Mouse (Mus musculus): Measurements from ENCODE around the gene 1700029I15Rik.
A peak's percentile ranks its signal among the peaks of the same experiment; 100 is the strongest.

Gene 1700029I15Rik

DNA sequence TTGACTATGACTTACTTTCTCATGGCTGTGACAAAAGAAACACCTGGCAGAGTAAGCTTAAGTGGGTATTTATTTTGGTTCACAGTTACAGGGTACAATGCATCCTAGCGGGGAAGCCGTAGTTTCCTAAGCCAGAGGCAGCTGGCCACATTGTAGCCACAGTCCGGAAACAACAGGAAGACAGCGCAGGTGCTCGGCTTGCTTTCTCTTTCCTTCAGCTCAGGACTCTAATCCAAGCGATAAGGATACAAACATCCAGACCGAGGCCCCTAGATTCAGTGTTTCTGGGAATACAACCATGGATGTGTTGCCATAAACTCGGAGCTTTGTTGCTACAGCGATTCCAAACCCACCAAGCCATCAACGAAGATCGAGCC is 8.9 kb upstream of the 1700029I15Rik start:
- DNase-seq (ENCODE audit: low spot score in 2 of 2) = no peak

DNA sequence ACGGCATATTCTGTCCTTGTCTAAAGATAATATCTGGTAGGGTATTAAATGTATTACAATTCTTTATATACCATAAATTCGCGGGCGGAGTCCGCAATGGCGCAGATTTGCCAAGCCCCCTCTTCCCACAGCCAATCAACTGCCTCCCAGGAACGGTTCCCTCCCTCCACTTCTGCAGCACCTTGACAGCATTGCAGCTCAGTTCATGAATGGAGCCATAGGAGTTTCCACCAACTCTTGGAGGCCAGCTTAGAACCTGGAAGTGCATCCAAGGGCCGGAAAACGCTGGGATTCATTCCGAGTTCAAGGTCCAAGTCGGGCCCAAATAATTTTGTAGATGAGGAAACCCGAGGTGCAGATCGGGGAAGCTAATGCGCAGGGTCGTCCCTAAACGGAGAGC is 7.8 kb upstream of the 1700029I15Rik start, which contains the start of the genes Pex16 and Large2:
TSS of gene Pex16 (plus strand) at position 163 of the 400 bp plus-strand sequence.
TSS of gene Large2 (minus strand) at position 356 of the 400 bp plus-strand sequence.
- DNase-seq (ENCODE audit: low spot score in 2 of 2) = no peak

DNA sequence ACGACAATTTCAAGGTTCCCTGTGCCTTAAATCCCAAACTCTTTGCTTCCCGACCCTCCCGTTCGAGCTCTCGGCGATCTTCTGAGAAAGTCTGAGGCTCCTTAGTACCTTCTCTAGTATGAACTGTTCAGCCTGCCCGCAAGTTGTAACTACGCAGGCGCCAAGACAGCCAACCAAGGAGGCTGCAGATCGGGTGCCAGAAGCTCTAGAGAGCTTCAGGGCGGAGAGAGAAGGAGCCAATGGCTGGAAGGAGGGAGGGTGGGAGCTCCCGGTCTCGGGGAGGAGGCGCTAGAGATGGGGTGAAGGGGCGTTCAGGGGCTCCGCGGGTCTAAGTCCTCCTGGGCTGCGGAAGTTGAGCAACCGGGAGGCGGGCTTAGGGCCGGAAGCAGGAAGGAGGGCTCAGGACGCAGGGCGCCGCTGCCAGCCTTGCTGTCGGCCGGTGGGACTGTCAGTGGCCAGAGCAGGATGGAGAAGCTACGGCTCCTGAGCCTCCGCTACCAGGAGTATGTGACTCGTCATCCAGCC is 7.2 kb upstream of the 1700029I15Rik start:
- DNase-seq (ENCODE audit: low spot score in 2 of 2) = peak; percentile 94 to 96

DNA sequence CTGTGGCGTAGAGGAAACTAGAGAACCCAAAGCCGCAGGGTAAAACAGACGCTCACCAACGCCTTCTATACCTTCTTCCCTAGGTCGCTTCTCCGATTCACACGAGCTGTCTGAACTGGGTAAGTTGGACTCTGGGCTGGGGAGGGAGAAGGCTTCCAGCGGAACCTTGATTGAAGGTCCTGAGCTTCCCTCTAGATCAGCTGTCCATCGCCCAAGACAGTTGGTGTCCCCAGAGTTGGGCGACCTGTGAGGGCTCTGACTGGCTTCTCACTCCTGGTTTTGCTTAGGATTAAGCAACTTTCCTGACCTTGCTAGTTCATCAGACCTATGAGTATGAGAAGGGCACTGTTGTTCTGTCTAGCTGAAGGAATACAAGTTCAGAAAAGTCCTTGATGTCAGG is 6.5 kb upstream of the 1700029I15Rik start:
- no peak for DNase-seq (ENCODE audit: low spot score in 2 of 2)

DNA sequence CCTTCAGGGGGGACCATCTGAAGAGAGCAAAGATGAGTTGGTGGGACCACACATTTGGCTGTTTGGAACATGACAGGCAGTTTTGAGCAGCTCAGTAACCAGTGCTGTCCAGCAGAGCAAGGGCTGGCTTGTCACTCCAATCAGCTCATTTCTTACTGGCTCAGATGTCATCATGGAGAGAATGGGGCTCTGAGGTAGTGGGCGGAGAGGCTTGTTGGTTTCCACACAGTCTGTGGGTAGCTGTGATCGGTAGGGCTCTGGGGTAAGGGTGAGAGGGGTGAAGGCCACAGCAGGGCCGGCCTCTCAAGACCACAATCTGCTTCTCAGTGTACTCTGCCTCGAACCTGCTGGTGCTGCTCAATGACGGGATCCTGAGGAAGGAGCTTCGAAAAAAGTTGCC is 6.0 kb upstream of the 1700029I15Rik start:
- DNase-seq (ENCODE audit: low spot score in 2 of 2) = no peak

DNA sequence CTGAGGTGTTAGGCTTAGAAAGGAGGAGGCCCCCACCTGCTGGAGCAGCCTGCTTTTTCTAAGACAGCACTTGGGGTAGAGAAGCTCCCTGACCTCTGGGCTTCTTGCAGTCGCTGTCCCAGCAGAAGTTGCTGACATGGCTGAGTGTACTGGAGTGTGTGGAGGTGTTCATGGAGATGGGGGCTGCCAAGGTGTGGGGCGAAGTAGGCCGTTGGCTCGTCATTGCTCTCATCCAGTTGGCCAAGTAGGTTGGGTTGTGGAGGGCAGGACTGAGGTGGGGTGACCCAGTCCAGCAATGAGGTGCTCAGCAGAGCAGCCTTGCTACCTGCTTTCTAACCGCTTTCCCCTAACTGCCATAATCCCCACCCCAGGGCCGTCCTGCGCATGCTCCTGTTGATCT is 5.0 kb upstream of the 1700029I15Rik start:
- DNase-seq (ENCODE audit: low spot score in 2 of 2) = no peak

DNA sequence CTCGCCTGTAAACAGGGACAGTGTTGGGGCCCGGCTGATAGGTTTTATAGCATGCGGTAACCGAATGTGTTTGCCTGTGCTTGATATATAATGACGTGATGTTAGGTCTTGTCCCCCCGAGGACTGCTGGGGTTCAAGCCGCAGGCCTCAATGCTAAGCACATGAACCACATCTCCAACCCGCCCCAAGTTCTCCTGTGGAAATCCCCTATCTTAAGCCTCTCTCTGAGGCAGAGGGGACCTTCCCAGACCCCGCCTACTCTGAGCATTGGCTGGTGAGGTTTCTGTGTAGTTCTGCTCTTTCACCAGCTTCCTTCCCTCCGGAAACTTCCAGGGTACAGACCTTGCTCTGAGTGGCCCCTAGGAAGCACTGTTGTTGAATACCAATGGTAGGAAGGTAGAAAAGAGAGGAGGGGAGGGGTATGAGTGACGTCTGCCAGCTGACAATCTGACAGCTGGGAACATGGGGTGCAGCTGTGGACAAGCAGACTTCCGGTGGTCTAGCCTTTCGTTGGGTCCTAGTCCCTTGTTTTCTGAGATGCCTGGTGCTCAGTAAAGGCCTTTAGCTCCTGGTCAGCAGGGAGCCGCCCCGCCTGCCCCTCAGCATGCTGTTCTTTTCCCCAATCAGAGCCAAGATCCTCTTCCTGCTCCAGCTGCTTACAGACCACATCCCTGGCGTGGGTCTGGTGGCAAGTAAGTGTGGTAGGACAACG is 2.4 kb upstream of the 1700029I15Rik start:
- DNase-seq (ENCODE audit: low spot score in 2 of 2) = no peak

DNA sequence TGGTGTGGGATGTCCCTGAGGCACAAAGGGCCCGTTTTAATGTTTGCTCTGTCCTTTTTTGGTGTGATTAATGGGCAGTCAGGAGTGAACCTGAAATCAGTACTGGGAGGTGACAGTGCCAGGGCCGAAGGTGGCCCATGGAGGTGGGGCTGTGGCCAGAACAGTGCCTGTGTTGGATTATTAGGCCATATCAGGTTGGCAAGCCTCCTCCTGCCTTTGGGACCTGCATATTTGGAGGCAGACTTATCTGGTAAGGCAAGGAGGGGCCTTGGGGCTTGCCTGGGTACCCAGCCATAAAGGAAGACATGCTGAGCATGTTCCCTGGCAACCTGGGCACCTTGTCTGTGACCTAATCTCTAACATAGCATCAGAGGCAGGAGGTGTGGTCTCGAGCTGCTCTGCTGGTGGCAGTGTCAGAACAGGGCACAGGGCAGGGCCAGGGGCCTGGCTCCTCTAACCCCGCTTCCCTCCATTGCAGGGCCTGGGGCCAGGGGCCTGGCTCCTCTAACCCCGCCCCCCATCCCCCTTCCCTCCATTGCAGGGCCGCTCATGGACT is 1.8 kb upstream of the 1700029I15Rik start:
- DNase-seq (ENCODE audit: low spot score in 2 of 2) = no peak

DNA sequence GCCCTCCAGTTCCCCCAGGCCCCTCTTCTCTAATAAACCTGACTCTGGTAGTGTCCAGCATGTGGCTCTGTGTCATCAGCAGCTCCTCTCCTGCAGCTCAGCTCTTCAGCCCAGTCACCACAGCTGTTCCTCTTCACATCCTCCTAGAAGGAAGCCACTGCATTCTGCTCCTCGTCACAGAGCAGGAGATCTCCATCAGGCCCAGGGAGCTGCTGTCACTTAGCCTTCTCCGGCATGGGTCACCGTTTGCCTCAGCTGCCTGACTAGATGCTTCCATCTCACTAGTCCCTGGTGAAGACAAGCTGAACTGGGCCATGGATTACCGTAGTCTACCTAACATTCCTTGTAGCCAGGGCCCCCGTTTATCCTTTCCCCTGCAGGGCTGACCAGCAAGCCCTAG is 1.2 kb upstream of the 1700029I15Rik start:
- no peak for DNase-seq (ENCODE audit: low spot score in 2 of 2)

DNA sequence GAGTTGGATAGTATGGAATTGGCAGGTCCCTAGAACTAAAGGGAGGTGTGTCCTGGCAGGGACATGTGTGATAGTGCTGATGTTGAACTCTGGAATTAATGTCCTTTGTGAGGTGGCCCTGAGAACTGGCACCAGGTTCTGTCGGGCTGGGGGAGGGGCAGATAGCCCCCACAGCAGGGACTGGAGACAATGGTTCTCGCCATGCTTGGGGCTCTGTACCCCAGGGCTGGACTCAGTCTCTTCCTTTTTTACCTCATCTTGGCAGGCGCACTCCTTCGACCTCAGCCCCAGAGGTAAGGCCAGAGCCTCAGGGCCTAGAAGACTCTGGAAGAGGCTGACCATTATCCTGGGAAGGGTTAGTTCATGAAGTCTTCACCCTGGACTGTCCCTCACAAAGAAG is 421 bp downstream of the 1700029I15Rik start:
- no peak for DNase-seq (ENCODE audit: low spot score in 2 of 2)

DNA sequence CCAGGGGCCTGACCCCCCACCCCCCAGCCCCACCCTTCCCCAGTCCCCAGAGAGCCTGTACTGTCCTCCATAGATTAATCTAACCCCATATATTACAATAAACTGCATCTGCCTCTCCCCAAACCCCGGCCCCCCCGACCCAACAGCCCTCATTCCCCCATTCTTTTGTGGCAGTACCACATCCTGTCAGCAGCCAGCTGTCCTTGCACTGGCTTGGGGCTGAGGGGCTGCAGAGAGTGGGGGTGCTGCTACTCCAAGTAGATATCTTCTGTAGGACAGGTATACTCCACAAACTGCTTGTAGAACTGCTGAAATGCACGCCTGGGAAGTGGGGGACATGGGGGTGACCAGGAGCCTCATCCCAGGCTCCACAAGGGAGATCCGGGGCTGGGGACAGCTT is 1.8 kb downstream of the 1700029I15Rik start:
- no peak for DNase-seq (ENCODE audit: low spot score in 2 of 2)

DNA sequence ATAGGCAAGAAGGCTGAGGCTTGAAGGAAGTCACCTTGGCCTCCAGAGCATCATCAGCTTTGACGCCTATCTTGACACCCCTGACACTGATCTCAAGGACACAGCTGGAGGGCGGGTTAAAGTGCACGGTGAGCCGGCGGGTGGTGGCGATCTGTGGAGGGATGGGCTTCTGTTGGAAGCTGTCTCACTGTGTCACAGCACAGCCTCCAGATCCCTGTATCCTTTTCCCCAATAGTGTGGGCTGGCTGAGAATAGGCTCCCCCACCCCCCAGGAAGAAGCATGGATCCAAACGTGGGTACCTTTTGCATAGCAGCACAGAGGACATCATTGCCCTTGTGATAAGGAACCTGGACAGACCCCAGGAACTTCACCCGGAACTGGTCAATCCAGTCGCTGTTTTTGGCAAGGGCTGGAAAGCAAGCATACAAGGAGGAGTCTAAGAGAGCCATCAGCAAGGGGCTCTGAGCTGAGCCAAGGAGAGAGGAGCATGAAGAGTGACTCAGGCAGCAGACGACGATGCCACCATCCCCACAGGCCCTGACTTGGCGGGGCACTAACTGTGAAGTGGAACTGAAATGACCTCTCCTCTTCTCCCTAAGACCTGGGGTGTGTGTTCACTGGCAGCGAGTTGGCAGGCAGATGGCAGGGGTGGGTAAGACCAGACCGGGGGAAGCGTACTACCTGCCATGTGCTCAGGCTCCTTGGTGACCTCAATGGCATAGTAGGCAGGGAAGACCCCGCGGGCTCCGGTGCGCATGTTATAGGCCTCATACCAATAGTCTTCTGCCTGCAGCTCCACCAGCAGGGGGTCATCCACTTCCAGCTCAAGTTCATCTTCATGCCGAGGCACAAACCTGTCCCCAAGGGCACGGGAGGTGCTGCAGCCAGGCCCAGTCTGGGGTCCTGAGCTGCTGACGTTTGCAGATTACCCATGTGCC is 3.0 kb downstream of the 1700029I15Rik start:
- no peak for DNase-seq (ENCODE audit: low spot score in 2 of 2)

DNA sequence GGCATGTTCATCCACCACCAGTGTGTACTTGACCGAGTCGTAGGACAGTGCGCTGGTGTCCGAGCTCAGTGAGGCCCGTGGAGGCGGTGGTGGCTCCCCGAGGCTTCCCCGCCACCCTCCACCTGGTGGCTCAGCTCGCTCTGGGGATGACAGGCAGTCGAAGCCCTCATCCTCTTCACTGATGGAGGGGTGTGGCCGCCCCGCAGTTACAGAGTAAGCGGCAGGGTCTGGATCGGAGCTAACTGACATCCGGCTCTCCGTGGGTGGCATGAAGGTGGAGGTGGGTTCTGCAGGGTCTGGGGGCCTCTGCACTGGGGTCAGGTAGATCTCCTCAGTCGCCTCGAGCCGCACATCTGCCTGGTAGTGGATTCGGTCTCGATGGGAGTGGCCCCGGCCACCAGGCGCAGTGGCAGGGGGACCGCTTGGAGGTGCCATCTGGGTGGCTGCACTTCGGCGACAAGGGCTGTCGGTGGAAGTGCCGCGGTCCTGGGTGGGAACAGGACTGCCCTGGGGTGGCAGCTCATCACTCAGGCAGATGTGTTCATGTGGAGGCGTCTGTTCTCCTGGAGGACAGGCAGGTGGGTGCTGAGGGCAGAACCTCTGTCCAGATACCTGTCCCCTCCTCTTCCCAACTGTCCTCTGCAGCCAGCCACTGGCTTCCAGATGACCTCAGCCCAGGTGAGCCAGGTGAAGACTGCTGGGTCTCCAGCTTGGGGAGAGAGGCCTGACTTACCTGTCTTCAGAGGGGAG is 4.7 kb downstream of the 1700029I15Rik start:
- DNase-seq (ENCODE audit: low spot score in 2 of 2) = no peak

DNA sequence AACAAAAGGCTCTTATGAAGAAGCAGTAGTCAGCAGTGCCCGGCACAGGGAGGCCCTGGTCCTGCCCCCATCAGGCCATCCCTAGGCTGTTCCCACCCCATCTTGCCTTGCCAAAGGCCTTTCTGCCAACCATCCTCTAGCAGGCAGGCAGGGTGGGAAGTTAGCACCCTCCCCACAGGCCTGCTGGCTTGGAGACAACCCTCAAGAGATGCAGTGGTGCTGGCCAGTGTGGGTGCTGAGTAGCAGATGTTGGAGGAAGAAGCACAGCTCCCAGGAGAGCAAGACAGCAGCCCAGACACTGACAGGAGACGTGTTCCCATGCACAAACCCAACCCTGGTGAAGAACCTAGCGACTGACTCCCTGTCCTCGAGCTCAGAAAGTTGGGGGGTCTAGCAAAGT is 5.3 kb downstream of the 1700029I15Rik start:
- DNase-seq (ENCODE audit: low spot score in 2 of 2) = no peak

DNA sequence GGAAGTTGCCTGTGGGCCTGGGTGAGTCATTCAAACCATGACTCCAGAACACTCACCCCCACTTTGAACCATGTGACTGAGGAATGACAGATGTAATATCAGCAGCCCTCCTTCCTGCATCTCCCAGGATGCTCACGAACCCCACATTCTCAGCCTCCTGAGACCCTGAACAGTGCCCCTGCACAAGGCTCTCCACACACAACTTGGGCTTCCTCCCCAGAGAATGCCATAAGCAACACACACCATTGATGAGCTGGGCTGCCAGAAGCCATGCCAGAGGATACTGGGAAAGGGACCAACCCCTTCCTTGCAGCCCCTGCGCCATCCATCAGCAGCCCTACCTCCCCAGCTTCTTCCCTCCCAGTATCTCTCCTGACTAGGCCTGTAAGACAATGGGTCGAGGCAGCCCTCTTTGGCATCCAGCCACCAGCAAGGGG is 5.8 kb downstream of the 1700029I15Rik start:
- no peak for DNase-seq (ENCODE audit: low spot score in 2 of 2)

DNA sequence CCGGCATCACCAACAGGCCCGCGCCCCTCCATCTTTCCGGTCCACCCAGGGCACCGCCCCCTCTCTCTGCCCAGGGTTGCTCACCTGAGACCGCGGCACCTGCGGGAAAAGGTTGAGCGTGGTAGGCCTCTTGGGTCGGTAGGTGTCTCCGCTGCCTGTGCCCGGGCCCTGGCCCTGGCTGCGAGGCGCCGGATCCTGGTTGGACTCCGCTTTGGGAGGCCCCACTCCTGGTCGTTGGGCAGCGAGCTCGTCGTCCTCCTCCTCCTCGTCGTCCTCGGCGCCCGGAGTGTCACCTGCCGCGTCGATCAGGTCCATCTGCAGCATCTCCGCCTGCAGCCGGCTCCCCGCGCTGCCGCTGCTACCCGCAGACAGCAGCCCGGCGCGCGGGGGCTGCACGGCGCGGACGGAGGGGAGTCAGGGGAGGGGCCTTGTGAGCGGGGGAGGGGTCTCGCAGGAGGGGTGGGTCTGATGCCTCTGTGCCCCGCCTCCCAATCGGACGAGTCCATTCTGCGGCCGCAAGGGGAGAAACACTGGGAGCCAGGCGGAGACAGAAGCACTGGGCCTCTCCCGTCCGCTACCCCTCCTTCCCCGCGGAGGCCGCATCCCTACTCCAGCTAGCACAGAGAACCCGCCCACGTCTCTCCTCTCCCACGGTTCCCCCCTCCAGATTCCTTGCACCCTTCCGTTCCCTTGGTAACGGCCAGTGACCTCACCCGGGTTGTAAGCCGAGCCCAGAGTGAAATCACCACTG is 6.7 kb downstream of the 1700029I15Rik start:
- DNase-seq (ENCODE audit: low spot score in 2 of 2) = peak; percentile 85 to 87

DNA sequence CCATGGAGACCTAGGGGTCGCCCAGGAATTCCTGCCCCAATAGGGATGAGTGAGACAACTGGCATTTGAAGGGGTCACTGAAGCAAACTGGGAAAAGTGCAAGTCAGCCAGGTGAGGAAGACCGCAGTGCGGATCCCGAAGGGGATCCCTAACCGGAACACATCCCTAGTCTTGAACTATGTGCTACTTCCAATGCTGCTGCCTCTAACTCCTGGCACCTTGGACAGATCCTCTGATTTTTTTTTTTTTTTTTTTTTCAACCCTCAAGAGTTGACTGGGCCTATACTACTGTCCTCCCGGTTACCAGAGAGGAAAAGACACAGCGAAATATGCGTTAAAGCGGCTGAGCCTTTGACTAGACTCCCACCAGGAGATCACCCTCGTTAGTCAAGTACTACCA is 7.3 kb downstream of the 1700029I15Rik start:
- no peak for DNase-seq (ENCODE audit: low spot score in 2 of 2)

DNA sequence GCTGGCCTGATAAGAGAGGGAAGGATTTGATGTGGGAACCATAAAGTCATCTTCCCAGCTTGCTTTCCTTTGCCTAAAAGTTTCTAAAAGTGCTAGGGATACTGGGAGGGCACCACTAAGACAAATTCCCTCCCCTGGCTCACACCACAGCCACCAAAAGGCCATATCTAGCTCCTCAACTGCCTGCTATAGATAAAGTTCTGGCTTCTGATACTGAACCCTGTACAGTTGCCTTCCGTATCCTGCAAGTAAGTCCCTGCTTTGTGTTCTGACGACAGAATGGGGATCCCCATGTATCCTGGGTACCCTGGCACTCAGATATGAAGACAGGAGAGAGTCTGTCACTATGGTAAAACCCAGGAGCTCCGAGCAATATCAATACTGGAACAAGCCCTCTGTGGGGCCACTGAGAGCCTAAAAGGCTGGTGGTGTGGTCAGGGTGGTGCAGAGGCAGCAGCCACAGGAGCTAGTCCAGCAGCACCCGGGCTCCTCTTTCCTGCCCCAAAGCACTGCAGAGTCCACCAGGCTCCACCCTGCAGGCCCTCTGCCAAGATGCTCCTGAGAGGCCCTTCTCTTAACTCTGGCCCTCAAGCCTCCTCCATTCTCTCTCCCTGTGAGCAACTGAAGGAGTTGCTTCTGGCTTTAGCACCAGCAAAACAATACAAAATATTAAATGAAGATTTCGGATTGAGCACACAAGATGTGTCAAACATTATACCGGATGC is 8.0 kb downstream of the 1700029I15Rik start:
- DNase-seq (ENCODE audit: low spot score in 2 of 2) = no peak

DNA sequence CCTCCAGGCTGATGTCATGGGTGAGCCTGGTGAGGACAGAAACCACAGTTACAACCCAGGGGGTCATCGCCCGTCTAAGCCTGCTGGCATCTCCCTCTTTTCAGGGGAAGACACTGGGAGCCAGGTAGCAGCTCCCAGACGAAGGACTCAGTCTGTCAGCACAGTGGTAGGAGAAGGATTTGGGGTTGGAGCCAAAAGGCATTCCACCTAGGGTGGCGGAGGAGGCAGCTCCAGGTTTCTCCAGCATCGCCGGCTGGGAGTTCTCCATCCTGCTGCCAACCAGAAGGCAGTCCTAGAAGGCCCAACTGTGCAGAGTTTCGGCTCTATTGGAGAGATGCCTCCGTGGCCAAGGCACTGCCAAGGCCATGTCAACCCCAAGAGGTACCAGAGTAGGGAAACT is 8.8 kb downstream of the 1700029I15Rik start:
- DNase-seq (ENCODE audit: low spot score in 2 of 2) = no peak

DNA sequence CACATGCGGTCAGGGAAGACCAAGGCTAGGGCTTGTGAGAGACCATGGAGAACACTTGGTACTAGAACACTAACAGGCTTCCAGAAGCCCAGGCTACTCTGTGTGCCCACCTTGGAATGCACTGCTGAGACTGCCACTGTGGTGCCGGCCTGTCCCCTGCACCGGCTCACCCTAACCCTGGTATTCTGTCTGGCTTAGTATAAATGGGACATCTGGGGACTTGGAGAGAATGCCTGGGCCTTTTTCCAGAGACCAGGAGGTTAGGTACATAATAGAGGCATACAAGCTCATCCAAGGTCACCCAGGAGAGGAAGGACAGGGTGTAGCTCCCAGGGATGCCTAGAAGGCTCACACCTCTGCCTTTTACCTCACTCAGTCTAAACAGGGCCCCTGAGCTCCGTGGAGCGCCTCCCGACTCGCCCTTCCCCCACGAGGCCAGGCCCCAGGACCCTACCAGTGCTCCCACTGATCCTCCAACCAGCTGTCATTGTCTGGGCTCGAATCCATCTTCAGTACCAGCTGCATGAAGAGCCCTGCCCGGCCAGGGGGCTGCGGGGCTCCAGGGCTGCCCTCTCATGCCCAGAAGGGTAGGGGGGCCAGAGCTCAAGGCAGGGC is 9.5 kb downstream of the 1700029I15Rik start:
- DNase-seq (ENCODE audit: low spot score in 2 of 2) = no peak
